Mouse (Mus musculus) bone marrow, adult 2 months (tissue): ENCODE measurements around the gene Lpar2. TPM values are rescaled to one million over a fixed set of nuclear protein-coding genes. Genes with fewer than 3 reads are reported as not detected.

Experiments used
- H3K27ac ChIP-seq: fragments of 200-500 bp; 2 replicates; pipeline ENCODE4 v1.5.1; 2012; ENCODE audit warnings: low read depth, mild to moderate bottlenecking, control low read depth, inconsistent platforms, low read length; ENCODE audit not compliant: control insufficient read depth, poor library complexity, insufficient read depth
- H3K4me1 ChIP-seq: fragments of 200-500 bp; 2 replicates; pipeline ENCODE4 v1.6.1; 2011; ENCODE audit warnings: low read length; ENCODE audit not compliant: control insufficient read depth, insufficient read depth
- H3K4me3 ChIP-seq: fragments of 200-500 bp; replicated peaks from 2 replicates; pipeline ENCODE3; 2011; ENCODE audit warnings: mild to moderate bottlenecking, low read depth, low read length, control low read depth; ENCODE audit not compliant: control insufficient read depth
- CTCF ChIP-seq: fragments of 200-500 bp; IDR thresholded peaks from 2 replicates; pipeline ENCODE4 v1.5.1; 2011; ENCODE audit warnings: low read length, control low read depth; ENCODE audit not compliant: control insufficient read depth, insufficient read depth
- POLR2A ChIP-seq: fragments of 200-500 bp; IDR thresholded peaks from 2 replicates; pipeline ENCODE4 v1.6.1; 2011; ENCODE audit warnings: low read depth, mild to moderate bottlenecking, control low read depth, low read length, borderline replicate concordance; ENCODE audit not compliant: control insufficient read depth
- WGBS: fragments of 180-500 bp; shearing (Covaris S2); methylation state at CpG from one replicate; pipeline ENCODE4 v1.1.7; 2018; 5-methylcytosine and 5-hydroxymethylcytosine counted together
- polyA plus RNA-seq: library from polyadenylated mRNA; stranded (reverse); fragments of >200 nt; gene quantifications from 2 replicates; pipeline ENCODE4 v1.2.4, GENCODE M21; 2011; ENCODE audit warnings: low replicate concordance; ENCODE audit not compliant: missing spikeins, insufficient read depth, insufficient read length

Lpar2 gene
- polyA plus RNA-seq, 1 experiment: 3.8 TPM

- peak overlapping the region; percentile 40 for H3K27ac ChIP-seq
- no peak for TF ChIP-seq CTCF
- no peak for TF ChIP-seq POLR2A
Observed at GRCm38 (mm10) chr8:69808864-69809403, 13.3 kb upstream of the Lpar2 start.

GRCm38 (mm10) chr8:69809820-69810219 lies 12.4 kb upstream of the Lpar2 start:
- 47% methylated on average over 3 of the region's 3 CpGs for WGBS
- H3K27ac ChIP-seq: no peak overlapping the region
- no peak for TF ChIP-seq POLR2A
- TF ChIP-seq CTCF: no peak
- peak overlapping the region; percentile 29 for H3K4me3 ChIP-seq
- peaks cover 11% of the 10 kb centered on the region for H3K4me1 ChIP-seq

More at GRCm38 (mm10) chr8:69808864-69809403, 13.3 kb upstream of the Lpar2 start:
- Histone ChIP-seq H3K4me1 (peaks cover 11% of the 10 kb centered on the region), H3K4me3 (peak overlapping the region; percentile 87)
- WGBS: under 1% methylated on average over 23 of the region's 23 CpGs

GRCm38 (mm10) chr8:69814881-69815280 lies 7.3 kb upstream of the Lpar2 start:
- no peak overlapping the region for H3K4me3 ChIP-seq
- TF ChIP-seq POLR2A (no peak), CTCF (no peak)
- no peak overlapping the region for H3K27ac ChIP-seq
- H3K4me1 ChIP-seq: no peaks in the 10 kb centered on the region
- WGBS: 82% methylated on average over 2 of the region's 2 CpGs

GRCm38 (mm10) chr8:69815396-69815795 lies 6.8 kb upstream of the Lpar2 start:
- no peak overlapping the region for H3K4me3 ChIP-seq
- TF ChIP-seq CTCF: no peak
- TF ChIP-seq POLR2A: no peak
- H3K4me1 ChIP-seq: no peaks in the 10 kb centered on the region
- H3K27ac ChIP-seq: no peak overlapping the region
- 80% methylated on average over 4 of the region's 4 CpGs for WGBS

GRCm38 (mm10) chr8:69820466-69820865 lies 1.8 kb upstream of the Lpar2 start:
- no peak for TF ChIP-seq CTCF
- no peak for TF ChIP-seq POLR2A
- 87% methylated on average over 9 of the region's 9 CpGs for WGBS
- Histone ChIP-seq H3K27ac (no peak overlapping the region), H3K4me3 (no peak overlapping the region), H3K4me1 (peaks cover 2% of the 10 kb centered on the region)

GRCm38 (mm10) chr8:69821971-69822385 lies 251 bp upstream of the Lpar2 start:
- TF ChIP-seq CTCF (no peak), POLR2A (no peak)
- under 1% methylated on average over 19 of the region's 22 CpGs for WGBS
- Histone ChIP-seq H3K27ac (no peak overlapping the region), H3K4me3 (peak overlapping the region; percentile 21), H3K4me1 (peaks cover 2% of the 10 kb centered on the region)

- 84% methylated on average over 12 of the region's 12 CpGs for WGBS
- H3K4me3 ChIP-seq: no peak overlapping the region
- no peak overlapping the region for H3K27ac ChIP-seq
- TF ChIP-seq CTCF (no peak), POLR2A (no peak)
- peaks cover 2% of the 10 kb centered on the region for H3K4me1 ChIP-seq
Observed at GRCm38 (mm10) chr8:69826371-69826770, 4.1 kb downstream of the Lpar2 start.

- TF ChIP-seq CTCF: no peak
- TF ChIP-seq POLR2A: no peak
- under 1% methylated on average over 38 of the region's 38 CpGs for WGBS
- H3K4me3 ChIP-seq: peak within 1 kb of the TSS; percentile 83
- no peaks in the 10 kb centered on the region; the same call in 1 of the 2 replicates for H3K4me1 ChIP-seq
- H3K27ac ChIP-seq: peak within 1 kb of the TSS; percentile 28
Observed at GRCm38 (mm10) chr8:69832298-69832853, 10.1 kb downstream of the Lpar2 start, which contains the start of gene Pbx4. Gene Pbx4 (plus strand): TSS chr8:69832491.

- Histone ChIP-seq H3K4me3 (no peak overlapping the region), H3K27ac (no peak overlapping the region), H3K4me1 (no peaks in the 10 kb centered on the region)
- WGBS: 76% methylated on average over 8 of the region's 8 CpGs
- TF ChIP-seq CTCF (no peak), POLR2A (no peak)
Observed at GRCm38 (mm10) chr8:69837057-69837682, 14.9 kb downstream of the Lpar2 start.
